Mouse (Mus musculus): ENCODE results near the gene Cblc. TPM values are rescaled to one million over a fixed set of nuclear protein-coding genes. Genes with fewer than 3 reads are reported as not detected.

Cblc gene
- total RNA-seq, 2 experiments from 2014 or later, result not detected

DNA sequence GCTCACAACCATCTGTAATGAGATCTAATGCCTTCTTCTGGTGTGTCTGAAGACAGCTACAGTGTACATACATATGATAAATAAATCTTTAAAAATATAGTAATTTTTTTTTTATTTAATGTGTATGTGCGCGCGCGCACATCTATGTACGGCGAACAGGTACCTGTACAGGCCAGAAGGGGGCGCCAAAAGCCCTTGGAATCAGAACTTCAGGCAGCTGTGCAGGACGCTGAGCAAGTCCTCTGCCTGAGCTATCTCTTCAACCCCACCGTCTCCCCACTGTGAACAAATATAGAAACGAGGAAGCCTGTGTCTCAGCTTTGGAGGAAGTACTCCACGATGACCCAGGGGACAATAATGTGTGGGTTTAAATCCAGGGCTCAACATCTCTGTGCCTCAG lies 56.3 kb downstream of the Cblc start:
- ATAC-seq (replicated peaks; ENCODE audit: low FRiP score, poor library complexity, severe bottlenecking), result no peak

DNA sequence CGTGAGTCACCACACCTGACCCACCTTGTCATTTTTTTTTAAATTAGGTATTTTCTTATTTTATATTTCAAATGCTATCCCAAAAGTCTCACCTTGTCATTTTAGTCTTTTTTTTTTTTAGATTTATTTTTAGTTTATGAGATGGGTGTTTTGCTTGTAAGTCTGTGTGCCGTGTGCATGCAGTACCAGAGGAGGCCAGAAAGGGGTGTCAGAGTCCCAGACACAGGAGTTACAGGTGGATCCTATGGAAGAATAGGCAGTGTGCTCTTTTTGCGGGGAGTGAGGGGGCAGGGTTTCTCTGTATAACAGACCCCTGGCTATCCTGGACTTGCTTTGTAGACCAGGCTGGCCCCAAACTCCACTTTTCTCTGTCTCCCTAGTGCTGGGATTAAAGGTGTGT lies 57.8 kb downstream of the Cblc start:
- no peak for ATAC-seq (replicated peaks; ENCODE audit: low FRiP score, poor library complexity, severe bottlenecking)

DNA sequence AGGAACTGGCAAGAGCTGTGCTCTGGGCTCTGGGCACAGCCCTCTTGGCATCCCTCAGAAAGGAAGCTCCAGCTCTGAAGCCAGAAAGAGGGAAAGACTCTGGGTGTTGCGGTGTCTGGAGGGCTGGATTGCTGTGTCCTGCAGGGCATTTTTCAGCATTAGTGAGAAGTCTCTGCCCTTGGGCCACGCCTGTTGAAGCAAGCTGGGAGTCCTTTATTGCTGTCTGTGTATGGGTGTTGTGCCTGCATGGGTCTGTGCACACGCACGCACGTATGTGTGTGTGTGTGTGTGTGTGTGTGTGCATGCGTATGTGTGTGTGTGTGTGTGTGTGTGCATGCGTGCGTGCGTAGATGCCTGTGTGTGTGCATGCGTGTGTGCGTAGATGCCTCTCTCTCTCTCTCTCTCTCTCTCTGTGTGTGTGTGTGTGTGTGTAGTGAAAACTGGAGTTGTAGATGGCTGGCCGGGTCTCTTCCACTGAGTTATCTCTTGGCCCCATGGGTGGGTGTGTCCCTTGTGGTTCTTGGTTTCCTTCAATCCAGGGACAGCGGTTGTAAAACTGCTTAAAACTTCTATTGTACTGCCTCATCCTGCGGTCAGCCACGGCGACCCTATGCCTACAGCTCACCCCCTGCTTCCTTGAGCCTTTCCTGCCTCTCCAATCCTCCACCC lies 60.1 kb downstream of the Cblc start:
- peak; percentile 70 for ATAC-seq (replicated peaks; ENCODE audit: low FRiP score, poor library complexity, severe bottlenecking)

DNA sequence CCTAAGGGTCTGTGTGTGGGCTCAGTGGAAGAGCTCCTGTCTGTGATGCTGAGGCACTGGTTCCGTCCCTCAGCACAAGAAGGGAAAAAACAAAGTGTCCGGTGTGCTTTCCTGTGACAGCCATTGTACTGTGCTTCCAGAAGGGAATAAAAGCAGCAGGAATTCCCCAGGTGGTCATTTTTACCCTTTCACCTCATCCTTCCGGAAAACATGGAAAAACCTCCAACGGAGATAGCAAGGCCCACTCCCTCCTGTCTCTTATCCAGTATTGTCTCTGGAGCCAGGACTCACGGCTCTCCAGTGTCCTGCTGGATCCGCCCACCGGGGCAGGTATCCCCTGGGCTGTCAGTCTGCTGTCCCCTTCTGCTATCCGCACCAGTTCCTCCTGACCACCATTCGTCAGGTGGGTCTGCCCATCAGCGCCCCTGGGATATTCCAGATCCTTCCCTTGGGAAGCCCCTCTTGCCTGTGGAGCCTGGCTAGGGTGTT lies 62.4 kb downstream of the Cblc start:
- ATAC-seq (replicated peaks; ENCODE audit: low FRiP score, poor library complexity, severe bottlenecking), result no peak

Other genes with a start within 250 kb of the Cblc start
- gene Ppp1r37, start 233.7 kb downstream of the Cblc start, total RNA-seq (2015; ENCODE audit: low replicate concordance), result 12.5 and 13.3 TPM in 2 replicates
- 22.9 and 37.9 TPM in 2 replicates for gene Ppp1r37, start 233.7 kb downstream of the Cblc start, total RNA-seq (2017; ENCODE audit: low replicate concordance)
- not detected in 2 replicates for gene Zfp296, start 219.5 kb downstream of the Cblc start, total RNA-seq (2015; ENCODE audit: low replicate concordance)
- 0.84 TPM in 1 of 2 replicates, not detected in the other for gene Zfp296, start 219.5 kb downstream of the Cblc start, total RNA-seq (2017; ENCODE audit: low replicate concordance)
- 32.0 and 46.7 TPM in 2 replicates for gene Gemin7, start 219.2 kb downstream of the Cblc start, total RNA-seq (2015; ENCODE audit: low replicate concordance)
- 10.2 and 13.5 TPM in 2 replicates for gene Gemin7, start 219.2 kb downstream of the Cblc start, total RNA-seq (2017; ENCODE audit: low replicate concordance)
- gene Clasrp, start 192.3 kb downstream of the Cblc start, total RNA-seq (2015; ENCODE audit: low replicate concordance), result 0.96 and 2.3 TPM in 2 replicates
- gene Clasrp, start 192.3 kb downstream of the Cblc start, total RNA-seq (2017; ENCODE audit: low replicate concordance), result 14.9 and 21.9 TPM in 2 replicates
- gene Relb, start 167.4 kb downstream of the Cblc start, total RNA-seq (2015; ENCODE audit: low replicate concordance), result 1.5 TPM in 1 of 2 replicates, not detected in the other
- gene Relb, start 167.4 kb downstream of the Cblc start, total RNA-seq (2017; ENCODE audit: low replicate concordance), result 0.68 and 2.2 TPM in 2 replicates
- 10.0 and 23.2 TPM in 2 replicates for gene Clptm1, start 131.8 kb downstream of the Cblc start, total RNA-seq (2015; ENCODE audit: low replicate concordance)
- gene Clptm1, start 131.8 kb downstream of the Cblc start, total RNA-seq (2017; ENCODE audit: low replicate concordance), result 12.0 and 15.7 TPM in 2 replicates
- gene Apoc2, start 118.9 kb downstream of the Cblc start, total RNA-seq (2015; ENCODE audit: low replicate concordance), result 10.4 and 16.1 TPM in 2 replicates
- gene Apoc2, start 118.9 kb downstream of the Cblc start, total RNA-seq (2017; ENCODE audit: low replicate concordance), result 4.7 and 8.3 TPM in 2 replicates
- gene Gm44805, start 115.4 kb downstream of the Cblc start, total RNA-seq (2015; ENCODE audit: low replicate concordance), result not detected in 2 replicates
- not detected in 2 replicates for gene Gm44805, start 115.4 kb downstream of the Cblc start, total RNA-seq (2017; ENCODE audit: low replicate concordance)
- gene Apoc4, start 115.3 kb downstream of the Cblc start, total RNA-seq (2015; ENCODE audit: low replicate concordance), result not detected in 2 replicates
- not detected in 2 replicates for gene Apoc4, start 115.3 kb downstream of the Cblc start, total RNA-seq (2017; ENCODE audit: low replicate concordance)
- 5.8 TPM in 1 of 2 replicates, not detected in the other for gene Apoc1, start 104.1 kb downstream of the Cblc start, total RNA-seq (2015; ENCODE audit: low replicate concordance)
- 3.6 TPM in 1 of 2 replicates, not detected in the other for gene Apoc1, start 104.1 kb downstream of the Cblc start, total RNA-seq (2017; ENCODE audit: low replicate concordance)
- 53.0 and 57.3 TPM in 2 replicates for gene Apoe, start 97.6 kb downstream of the Cblc start, total RNA-seq (2015; ENCODE audit: low replicate concordance)
- gene Apoe, start 97.6 kb downstream of the Cblc start, total RNA-seq (2017; ENCODE audit: low replicate concordance), result 220 and 224 TPM in 2 replicates
- gene Tomm40, start 81.4 kb downstream of the Cblc start, total RNA-seq (2015; ENCODE audit: low replicate concordance), result 6.5 and 8.2 TPM in 2 replicates
- gene Tomm40, start 81.4 kb downstream of the Cblc start, total RNA-seq (2017; ENCODE audit: low replicate concordance), result 3.4 and 9.6 TPM in 2 replicates
- gene Nectin2, start 46.3 kb downstream of the Cblc start, total RNA-seq (2015; ENCODE audit: low replicate concordance), result not detected in 2 replicates
- 1.0 TPM in 1 of 2 replicates, not detected in the other for gene Nectin2, start 46.3 kb downstream of the Cblc start, total RNA-seq (2017; ENCODE audit: low replicate concordance)
- gene Bcam, start 25.8 kb downstream of the Cblc start, total RNA-seq (2015; ENCODE audit: low replicate concordance), result not detected in 2 replicates
- not detected in 2 replicates for gene Bcam, start 25.8 kb downstream of the Cblc start, total RNA-seq (2017; ENCODE audit: low replicate concordance)
- 14.8 TPM in 1 of 2 replicates, not detected in the other for gene Bcl3, start 26.0 kb upstream of the Cblc start, total RNA-seq (2015; ENCODE audit: low replicate concordance)
- 0.84 and 1.5 TPM in 2 replicates for gene Bcl3, start 26.0 kb upstream of the Cblc start, total RNA-seq (2017; ENCODE audit: low replicate concordance)
- gene Gm19345, start 55.2 kb upstream of the Cblc start, total RNA-seq (2015; ENCODE audit: low replicate concordance), result not detected in 2 replicates
- gene Gm19345, start 55.2 kb upstream of the Cblc start, total RNA-seq (2017; ENCODE audit: low replicate concordance), result not detected in 2 replicates
- gene Ceacam16, start 64.5 kb upstream of the Cblc start, total RNA-seq (2015; ENCODE audit: low replicate concordance), result 0.38 TPM in 1 of 2 replicates, not detected in the other
- not detected in 2 replicates for gene Ceacam16, start 64.5 kb upstream of the Cblc start, total RNA-seq (2017; ENCODE audit: low replicate concordance)
- gene Ceacam19, start 91.2 kb upstream of the Cblc start, total RNA-seq (2015; ENCODE audit: low replicate concordance), result not detected in 2 replicates
- 0.28 TPM in 1 of 2 replicates, not detected in the other for gene Ceacam19, start 91.2 kb upstream of the Cblc start, total RNA-seq (2017; ENCODE audit: low replicate concordance)
- gene Pvr, start 124.4 kb upstream of the Cblc start, total RNA-seq (2015; ENCODE audit: low replicate concordance), result 0.42 TPM in 1 of 2 replicates, not detected in the other
- 1.9 TPM in 1 of 2 replicates, not detected in the other for gene Pvr, start 124.4 kb upstream of the Cblc start, total RNA-seq (2017; ENCODE audit: low replicate concordance)
- not detected in 2 replicates for gene Igsf23, start 153.9 kb upstream of the Cblc start, total RNA-seq (2015; ENCODE audit: low replicate concordance)
- not detected in 2 replicates for gene Igsf23, start 153.9 kb upstream of the Cblc start, total RNA-seq (2017; ENCODE audit: low replicate concordance)
- gene Ceacam20, start 168.6 kb upstream of the Cblc start, total RNA-seq (2015; ENCODE audit: low replicate concordance), result not detected in 2 replicates
- gene Ceacam20, start 168.6 kb upstream of the Cblc start, total RNA-seq (2017; ENCODE audit: low replicate concordance), result not detected in 2 replicates
- gene Nlrp9b, start 194.7 kb upstream of the Cblc start, total RNA-seq (2015; ENCODE audit: low replicate concordance), result not detected in 2 replicates
- gene Nlrp9b, start 194.7 kb upstream of the Cblc start, total RNA-seq (2017; ENCODE audit: low replicate concordance), result not detected in 2 replicates

Measured in erythroblast, adult 5-6 weeks (primary cell).